Mouse (Mus musculus) cerebellum, adult 2 months (tissue): ENCODE measurements at regions not wholly inside any gene's neighbourhood (a gene's known extent, or its start where the extent isn't known, plus 50 kb on each side); places are given as distances from the start of the nearest gene placed in this dataset.

Source experiments
- CTCF ChIP-seq: fragments of 200-500 bp; IDR thresholded peaks from 2 replicates; pipeline ENCODE4 v1.5.1; 2011; ENCODE audit warnings: low read depth, mild to moderate bottlenecking, control low read depth, low read length, moderate library complexity, borderline replicate concordance; ENCODE audit not compliant: insufficient read depth
- POLR2A ChIP-seq: fragments of 200-500 bp; IDR thresholded peaks from 2 replicates; pipeline ENCODE4 v1.6.1; 2011; ENCODE audit warnings: low read length, control low read depth, borderline replicate concordance; ENCODE audit not compliant: insufficient read depth

DNA sequence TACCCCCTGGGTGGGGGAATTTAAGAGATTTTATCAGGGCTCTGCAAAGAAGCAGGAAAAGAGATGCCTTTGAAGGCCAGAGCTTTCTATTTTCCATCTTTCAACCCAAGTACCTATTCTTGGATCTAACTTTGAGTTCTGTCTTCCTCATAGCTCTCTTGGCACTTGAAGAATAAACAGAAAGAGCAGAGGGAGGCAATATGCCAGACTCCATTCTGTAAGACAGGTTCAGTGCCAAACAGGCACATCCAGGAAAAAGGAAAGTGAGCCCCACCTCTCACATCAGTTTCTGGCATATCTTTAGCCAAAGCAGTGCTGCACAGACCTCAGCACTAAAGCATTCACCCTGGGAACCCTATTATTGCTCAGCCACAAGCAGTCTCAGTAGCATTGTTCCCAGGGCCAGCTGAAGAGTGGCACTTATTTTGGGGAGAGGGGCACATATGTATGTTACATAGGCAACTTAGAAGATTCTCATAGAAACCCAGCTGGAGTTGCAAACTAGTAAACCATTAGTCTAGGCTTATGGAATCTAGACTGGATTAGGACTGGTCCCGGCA, 594.8 kb downstream of the Klhl13 start:
- no peak for TF ChIP-seq CTCF
- no peak for TF ChIP-seq POLR2A
